Mouse (Mus musculus) limb, embryonic 13.5 days (tissue): Measurements from ENCODE around the gene Ndufaf7. TPM values are rescaled to one million over a fixed set of nuclear protein-coding genes. Genes with fewer than 3 reads are reported as not detected.

Source experiments
- ATAC-seq: fragments of 200-750 bp; cut with Nextera tagmentation; 2 replicates; pipeline ENCODE4 v1.8.0; 2017; ENCODE audit warnings: low read depth, moderate number of reproducible peaks, moderate TSS enrichment; ENCODE audit not compliant: low FRiP score
- H3K27ac ChIP-seq: fragments of 300-500 bp; sonication (generic); 2 replicates; pipeline ENCODE4 v1.5.1; 2015; ENCODE audit warnings: inconsistent platforms, mild to moderate bottlenecking, moderate library complexity
- H3K27me3 ChIP-seq: fragments of 300-500 bp; sonication (generic); 2 replicates; pipeline ENCODE4 v1.6.1; 2015; ENCODE audit warnings: mild to moderate bottlenecking, inconsistent platforms
- H3K36me3 ChIP-seq: fragments of 300-500 bp; sonication (generic); 2 replicates; pipeline ENCODE4 v1.6.1; 2015; ENCODE audit warnings: inconsistent platforms, mild to moderate bottlenecking, moderate library complexity
- H3K4me1 ChIP-seq: fragments of 300-500 bp; sonication (generic); 2 replicates; pipeline ENCODE4 v1.6.1; 2015; ENCODE audit warnings: inconsistent platforms
- H3K4me2 ChIP-seq: fragments of 300-500 bp; sonication (generic); replicated peaks from 2 replicates; pipeline ENCODE4 v1.6.1; 2015; ENCODE audit warnings: inconsistent platforms, mild to moderate bottlenecking, moderate library complexity
- H3K4me3 ChIP-seq: fragments of 300-500 bp; sonication (generic); 2 replicates; pipeline ENCODE4 v1.5.1; 2015; ENCODE audit warnings: moderate library complexity, mild to moderate bottlenecking, inconsistent platforms
- H3K9ac ChIP-seq: fragments of 300-500 bp; sonication (generic); 2 replicates; pipeline ENCODE4 v1.6.1; 2015; ENCODE audit warnings: mild to moderate bottlenecking, inconsistent platforms
- H3K9me3 ChIP-seq: fragments of 300-500 bp; sonication (generic); 2 replicates; pipeline ENCODE4 v1.6.1; 2016; ENCODE audit warnings: inconsistent platforms
- WGBS: fragments of 180-500 bp; shearing (Covaris S2); methylation state at CpG from one replicate; pipeline ENCODE4 v1.1.7; 2015; 5-methylcytosine and 5-hydroxymethylcytosine counted together
- polyA plus RNA-seq: library from polyadenylated mRNA; unstranded; fragments of >200 nt; fragmentation: Nextera tagmentation; extraction: Ambion mirVana; gene quantifications from 2 replicates; pipeline ENCODE4 v1.2.1, GENCODE M21; 2015

Gene Ndufaf7
- polyA plus RNA-seq, 1 experiment from 2014 or later: 60.0 TPM

GRCm38 (mm10) chr17:78916369-78916813 lies 20.5 kb upstream of the Ndufaf7 start, which contains the start of gene Cebpzos:
Cebpzos (plus strand) TSS chr17:78916500.
- Histone ChIP-seq H3K4me1 (peaks cover 14% of the 10 kb centered on the region), H3K36me3 (peaks cover 25% of the 10 kb centered on the region), H3K9ac (peak within 1 kb of the TSS; percentile 85), H3K27ac (peak within 1 kb of the TSS; percentile 70), H3K4me2 (peak within 1 kb of the TSS; percentile 76), H3K4me3 (peak within 1 kb of the TSS; percentile 76), H3K27me3 (no peaks in the 10 kb centered on the region), H3K9me3 (no peaks in the 10 kb centered on the region)
- ATAC-seq: peak; percentile 94
- WGBS: under 1% methylated on average over 37 of the region's 37 CpGs

GRCm38 (mm10) chr17:78916899-78917298 lies 20.0 kb upstream of the Ndufaf7 start:
- Histone ChIP-seq H3K27ac (peak overlapping the region; percentile 70), H3K36me3 (peaks cover 30% of the 10 kb centered on the region), H3K4me1 (peaks cover 14% of the 10 kb centered on the region), H3K27me3 (no peaks in the 10 kb centered on the region), H3K4me2 (peak overlapping the region; percentile 76), H3K9me3 (no peaks in the 10 kb centered on the region), H3K4me3 (peak overlapping the region; percentile 76), H3K9ac (peak overlapping the region; percentile 85)
- WGBS: 3% methylated on average over 11 of the region's 11 CpGs
- ATAC-seq: no peak

GRCm38 (mm10) chr17:78917696-78918095 lies 19.2 kb upstream of the Ndufaf7 start:
- H3K27ac ChIP-seq: 0 out of 2 replicates have a peak overlapping the region, but pooled peaks have one; percentile 22
- H3K9me3 ChIP-seq: no peaks in the 10 kb centered on the region
- peak overlapping the region; percentile 76 for H3K4me3 ChIP-seq
- ATAC-seq: no peak
- WGBS: 45% methylated on average over 6 of the region's 6 CpGs
- H3K36me3 ChIP-seq: peaks cover 37% of the 10 kb centered on the region
- no peaks in the 10 kb centered on the region for H3K27me3 ChIP-seq
- peaks cover 14% of the 10 kb centered on the region for H3K4me1 ChIP-seq
- H3K9ac ChIP-seq: no peak overlapping the region
- H3K4me2 ChIP-seq: peak overlapping the region; percentile 76

- peak overlapping the region; percentile 71 for H3K4me2 ChIP-seq
- peak overlapping the region; percentile 86 for H3K9ac ChIP-seq
- peak overlapping the region; percentile 82 for H3K4me3 ChIP-seq
- H3K27ac ChIP-seq: no peak overlapping the region
- H3K27me3 ChIP-seq: no peaks in the 10 kb centered on the region
- peaks cover 16% of the 10 kb centered on the region for H3K4me1 ChIP-seq
- no peak for ATAC-seq
- WGBS: 86% methylated on average over 2 of the region's 2 CpGs
- no peaks in the 10 kb centered on the region for H3K9me3 ChIP-seq
- H3K36me3 ChIP-seq: peaks cover 48% of the 10 kb centered on the region
Measured at GRCm38 (mm10) chr17:78935857-78936256, 1.1 kb upstream of the Ndufaf7 start.

- Histone ChIP-seq H3K9me3 (no peaks in the 10 kb centered on the region), H3K4me1 (peaks cover 16% of the 10 kb centered on the region), H3K4me3 (peak overlapping the region; percentile 82), H3K9ac (peak overlapping the region; percentile 64), H3K4me2 (peak overlapping the region; percentile 71), H3K36me3 (peaks cover 37% of the 10 kb centered on the region), H3K27ac (peak overlapping the region; percentile 40; the same call in 1 of the 2 replicates), H3K27me3 (no peaks in the 10 kb centered on the region)
- WGBS: 11% methylated on average over 26 of the region's 26 CpGs
- 0 out of 2 replicates have a peak, but pooled peaks have one; percentile 4 for ATAC-seq
Measured at GRCm38 (mm10) chr17:78937229-78937853, 405 bp downstream of the Ndufaf7 start.

GRCm38 (mm10) chr17:78938927-78939326 lies 2.0 kb downstream of the Ndufaf7 start:
- H3K27ac ChIP-seq: no peak overlapping the region
- H3K27me3 ChIP-seq: no peaks in the 10 kb centered on the region
- ATAC-seq: no peak
- no peaks in the 10 kb centered on the region for H3K9me3 ChIP-seq
- no peak overlapping the region for H3K9ac ChIP-seq
- H3K36me3 ChIP-seq: peaks cover 36% of the 10 kb centered on the region
- H3K4me3 ChIP-seq: no peak overlapping the region
- H3K4me1 ChIP-seq: peaks cover 10% of the 10 kb centered on the region
- 93% methylated on average over 4 of the region's 4 CpGs for WGBS
- H3K4me2 ChIP-seq: no peak overlapping the region

- H3K36me3 ChIP-seq: peaks cover 43% of the 10 kb centered on the region
- H3K4me3 ChIP-seq: no peak overlapping the region
- no peak overlapping the region for H3K27ac ChIP-seq
- H3K9me3 ChIP-seq: no peaks in the 10 kb centered on the region
- H3K4me1 ChIP-seq: peaks cover 3% of the 10 kb centered on the region
- WGBS: 67% methylated on average over 11 of the region's 11 CpGs
- H3K9ac ChIP-seq: no peak overlapping the region
- H3K27me3 ChIP-seq: no peaks in the 10 kb centered on the region
- no peak overlapping the region for H3K4me2 ChIP-seq
- no peak for ATAC-seq
Measured at GRCm38 (mm10) chr17:78942579-78942978, 5.6 kb downstream of the Ndufaf7 start.

- no peaks in the 10 kb centered on the region for H3K4me1 ChIP-seq
- 96% methylated on average over 5 of the region's 5 CpGs for WGBS
- H3K27ac ChIP-seq: no peak overlapping the region
- H3K36me3 ChIP-seq: peaks cover 85% of the 10 kb centered on the region
- no peaks in the 10 kb centered on the region for H3K9me3 ChIP-seq
- no peaks in the 10 kb centered on the region for H3K27me3 ChIP-seq
- ATAC-seq: no peak
- no peak overlapping the region for H3K9ac ChIP-seq
- no peak overlapping the region for H3K4me2 ChIP-seq
- no peak overlapping the region for H3K4me3 ChIP-seq
Measured at GRCm38 (mm10) chr17:78951225-78951624, 14.3 kb downstream of the Ndufaf7 start.

- Histone ChIP-seq H3K27ac (no peak overlapping the region), H3K4me3 (no peak overlapping the region), H3K36me3 (peaks cover 83% of the 10 kb centered on the region), H3K4me2 (no peak overlapping the region), H3K27me3 (no peaks in the 10 kb centered on the region), H3K9ac (no peak overlapping the region), H3K9me3 (no peaks in the 10 kb centered on the region), H3K4me1 (no peaks in the 10 kb centered on the region)
- ATAC-seq: no peak
- 86% methylated on average over 5 of the region's 5 CpGs for WGBS
Measured at GRCm38 (mm10) chr17:78952070-78952469, 15.1 kb downstream of the Ndufaf7 start.

- 90% methylated on average over 8 of the region's 8 CpGs for WGBS
Measured at GRCm38 (mm10) chr17:78953240-78953639, 16.3 kb downstream of the Ndufaf7 start.

GRCm38 (mm10) chr17:78959473-78959872 lies 22.5 kb downstream of the Ndufaf7 start:
- no peaks in the 10 kb centered on the region for H3K4me1 ChIP-seq
- no peak overlapping the region for H3K27ac ChIP-seq
- no peaks in the 10 kb centered on the region for H3K9me3 ChIP-seq
- H3K4me3 ChIP-seq: no peak overlapping the region
- no peak for ATAC-seq
- no peak overlapping the region for H3K4me2 ChIP-seq
- no peaks in the 10 kb centered on the region for H3K27me3 ChIP-seq
- H3K9ac ChIP-seq: no peak overlapping the region
- 72% methylated on average over 6 of the region's 6 CpGs for WGBS
- H3K36me3 ChIP-seq: peaks cover 75% of the 10 kb centered on the region

More at GRCm38 (mm10) chr17:78953240-78953639, 16.3 kb downstream of the Ndufaf7 start:
- Histone ChIP-seq H3K4me2 (no peak overlapping the region), H3K9me3 (no peaks in the 10 kb centered on the region), H3K4me3 (no peak overlapping the region), H3K27ac (no peak overlapping the region), H3K27me3 (no peaks in the 10 kb centered on the region), H3K4me1 (no peaks in the 10 kb centered on the region), H3K36me3 (peaks cover 83% of the 10 kb centered on the region), H3K9ac (no peak overlapping the region)
- no peak for ATAC-seq

GRCm38 (mm10) chr17:78964387-78964786 lies 27.5 kb downstream of the Ndufaf7 start:
- WGBS: 96% methylated on average over 1 of the region's 1 CpGs
- H3K27me3 ChIP-seq: no peaks in the 10 kb centered on the region
- no peaks in the 10 kb centered on the region for H3K4me1 ChIP-seq
- H3K27ac ChIP-seq: no peak overlapping the region
- H3K36me3 ChIP-seq: peaks cover 67% of the 10 kb centered on the region
- no peak overlapping the region for H3K9ac ChIP-seq
- ATAC-seq: no peak
- H3K4me2 ChIP-seq: no peak overlapping the region
- no peak overlapping the region for H3K4me3 ChIP-seq
- no peaks in the 10 kb centered on the region for H3K9me3 ChIP-seq
